Mouse (Mus musculus): ENCODE results near the gene Dock6.
"Not testable (repeated sequence)": the region's sequence is repeated elsewhere in the genome, so short reads cannot be mapped to it uniquely, and the experiment has no call there.

Gene Dock6

GRCm38 (mm10) chr9:21852128-21853091 is at the start of gene Dock6:
Gene Dock6, minus strand, starts transcription at chr9:21852635.
- DNase-seq (ENCODE audit: low read depth), result peak; percentile 78

- DNase-seq (ENCODE audit: low read depth), result peak; percentile 75
These were observed 48.9 kb upstream of the Dock6 start for GRCm38 (mm10) chr9:21901223-21901820.

- DNase-seq (ENCODE audit: low read depth), result peak; percentile 31
These were observed 36.8 kb upstream of the Dock6 start for GRCm38 (mm10) chr9:21889229-21889628.

- DNase-seq (ENCODE audit: low read depth), result no peak
These were observed 24.2 kb upstream of the Dock6 start for GRCm38 (mm10) chr9:21876601-21877000.

- no peak for DNase-seq (ENCODE audit: low read depth)
These were observed 19.8 kb upstream of the Dock6 start for GRCm38 (mm10) chr9:21872204-21872603.

- peak; percentile 59 for DNase-seq (ENCODE audit: low read depth)
These were observed 18.6 kb upstream of the Dock6 start for GRCm38 (mm10) chr9:21870879-21871524.

GRCm38 (mm10) chr9:21869290-21869689 is 16.9 kb upstream of the Dock6 start:
- DNase-seq (ENCODE audit: low read depth), result not testable (repeated sequence)

- DNase-seq (ENCODE audit: low read depth), result no peak
These were observed 15.3 kb upstream of the Dock6 start for GRCm38 (mm10) chr9:21867726-21868125.

- DNase-seq (ENCODE audit: low read depth), result no peak
These were observed 14.2 kb upstream of the Dock6 start for GRCm38 (mm10) chr9:21866641-21867040.

GRCm38 (mm10) chr9:21865673-21866398 is 13.4 kb upstream of the Dock6 start:
- DNase-seq (ENCODE audit: low read depth), result no peak

GRCm38 (mm10) chr9:21862181-21862580 is 9.7 kb upstream of the Dock6 start:
- no peak for DNase-seq (ENCODE audit: low read depth)

GRCm38 (mm10) chr9:21860349-21860748 is 7.9 kb upstream of the Dock6 start:
- DNase-seq (ENCODE audit: low read depth), result not testable (repeated sequence)

- no peak for DNase-seq (ENCODE audit: low read depth)
These were observed 7.2 kb upstream of the Dock6 start for GRCm38 (mm10) chr9:21859606-21860005.

GRCm38 (mm10) chr9:21858084-21858483 is 5.6 kb upstream of the Dock6 start:
- no peak for DNase-seq (ENCODE audit: low read depth)

GRCm38 (mm10) chr9:21857501-21857900 is 5.1 kb upstream of the Dock6 start:
- DNase-seq (ENCODE audit: low read depth), result no peak

GRCm38 (mm10) chr9:21854894-21855293 is 2.5 kb upstream of the Dock6 start:
- no peak for DNase-seq (ENCODE audit: low read depth)

- no peak for DNase-seq (ENCODE audit: low read depth)
These were observed 1.5 kb upstream of the Dock6 start for GRCm38 (mm10) chr9:21853961-21854360.

GRCm38 (mm10) chr9:21851084-21851483 is 1.4 kb downstream of the Dock6 start:
- peak; percentile 18 for DNase-seq (ENCODE audit: low read depth)

- no peak for DNase-seq (ENCODE audit: low read depth)
These were observed 2.5 kb downstream of the Dock6 start for GRCm38 (mm10) chr9:21849691-21850677.

- no peak for DNase-seq (ENCODE audit: low read depth)
These were observed 4.5 kb downstream of the Dock6 start for GRCm38 (mm10) chr9:21847926-21848325.

GRCm38 (mm10) chr9:21847425-21847824 is 5.0 kb downstream of the Dock6 start:
- no peak for DNase-seq (ENCODE audit: low read depth)
